Mouse (Mus musculus) forebrain, embryonic 13.5 days (tissue): Measurements from ENCODE around the gene Dpf1. TPM values are rescaled to one million over a fixed set of nuclear protein-coding genes. Genes with fewer than 3 reads are reported as not detected.

Experiments
- ATAC-seq: fragments of 200-750 bp; cut with Nextera tagmentation; 2 replicates; pipeline ENCODE4 v1.8.0; 2017
- H3K27ac ChIP-seq: fragments of 300-500 bp; sonication (generic); 2 replicates; pipeline ENCODE4 v1.5.1; 2015; ENCODE audit warnings: inconsistent platforms, mild to moderate bottlenecking, moderate library complexity
- H3K27me3 ChIP-seq: fragments of 300-500 bp; sonication (generic); 2 replicates; pipeline ENCODE4 v1.6.1; 2015; ENCODE audit warnings: mild to moderate bottlenecking, inconsistent platforms
- H3K36me3 ChIP-seq: fragments of 300-500 bp; sonication (generic); 2 replicates; pipeline ENCODE4 v1.6.1; 2015; ENCODE audit warnings: mild to moderate bottlenecking, inconsistent platforms; ENCODE audit not compliant: poor library complexity, severe bottlenecking
- H3K4me1 ChIP-seq: fragments of 300-500 bp; sonication (generic); 2 replicates; pipeline ENCODE4 v1.6.1; 2015; ENCODE audit warnings: inconsistent platforms
- H3K4me2 ChIP-seq: fragments of 300-500 bp; sonication (generic); 2 replicates; pipeline ENCODE4 v1.6.1; 2015; ENCODE audit warnings: inconsistent platforms, mild to moderate bottlenecking, moderate library complexity
- H3K4me3 ChIP-seq: fragments of 300-500 bp; sonication (generic); 2 replicates; pipeline ENCODE4 v1.5.1; 2015; ENCODE audit warnings: mild to moderate bottlenecking, inconsistent platforms
- H3K9ac ChIP-seq: fragments of 300-500 bp; sonication (generic); 2 replicates; pipeline ENCODE4 v1.6.1; 2015; ENCODE audit warnings: mild to moderate bottlenecking, inconsistent platforms
- H3K9me3 ChIP-seq: fragments of 300-500 bp; sonication (generic); replicated peaks from 2 replicates; pipeline ENCODE4 v1.6.1; 2016; ENCODE audit warnings: inconsistent platforms
- WGBS: fragments of 180-500 bp; shearing (Covaris S2); methylation state at CpG from one replicate; pipeline ENCODE4 v1.1.7; 2015; 5-methylcytosine and 5-hydroxymethylcytosine counted together
- polyA plus RNA-seq: library from polyadenylated mRNA; unstranded; fragments of >200 nt; fragmentation: Nextera tagmentation; extraction: Ambion mirVana; gene quantifications from 2 replicates; pipeline ENCODE4 v1.2.1, GENCODE M21; 2015

Gene Dpf1
- polyA plus RNA-seq, 1 experiment from 2014 or later, result 165 TPM

DNA sequence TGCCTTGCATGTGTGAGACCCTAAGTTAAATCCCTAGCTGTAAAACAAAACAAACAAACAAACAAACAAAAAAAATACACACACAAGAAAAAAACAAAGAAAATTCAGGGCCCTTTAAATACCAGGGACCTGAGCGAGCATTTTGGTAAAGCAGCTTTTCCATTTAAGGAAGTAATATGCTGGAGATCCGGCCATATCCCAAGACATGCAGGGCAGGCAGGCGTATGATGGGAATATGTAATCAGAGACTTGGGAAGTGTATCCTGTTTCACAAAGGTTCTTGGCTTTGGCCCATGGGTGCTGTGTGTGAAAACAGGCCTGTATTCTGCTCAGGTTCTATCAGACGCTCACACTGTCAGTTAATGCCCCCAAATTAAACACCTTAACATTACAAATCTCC is 26.2 kb upstream of the Dpf1 start:
- Histone ChIP-seq H3K9ac (no peak overlapping the region), H3K27me3 (peaks cover 22% of the 10 kb centered on the region), H3K4me1 (peaks cover 17% of the 10 kb centered on the region), H3K36me3 (no peaks in the 10 kb centered on the region), H3K4me2 (no peak overlapping the region), H3K9me3 (no peaks in the 10 kb centered on the region), H3K27ac (no peak overlapping the region), H3K4me3 (no peak overlapping the region)
- 93% methylated on average over 4 of the region's 4 CpGs for WGBS
- ATAC-seq, result no peak

DNA sequence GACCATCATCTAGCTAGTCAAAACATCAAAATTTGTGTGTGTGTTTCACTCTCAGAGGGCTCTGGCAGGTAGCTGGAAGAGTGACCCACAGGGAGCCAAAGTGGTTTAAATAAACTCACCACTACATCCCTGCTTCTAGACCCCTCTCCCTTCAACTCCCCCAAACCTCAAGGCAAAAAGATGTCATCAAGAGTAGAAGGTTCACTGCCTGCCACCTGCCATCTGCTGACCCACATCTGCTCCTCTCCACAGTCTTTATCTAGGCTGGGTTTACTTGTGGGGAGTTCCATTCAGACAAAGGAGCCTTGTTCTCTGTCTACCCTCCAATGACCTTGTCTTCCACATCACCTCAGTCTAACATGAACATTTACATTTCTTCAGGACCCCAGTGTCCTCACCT is 24.5 kb upstream of the Dpf1 start:
- Histone ChIP-seq H3K4me1 (peaks cover 17% of the 10 kb centered on the region), H3K9ac (no peak overlapping the region), H3K9me3 (no peaks in the 10 kb centered on the region), H3K4me2 (no peak overlapping the region), H3K27ac (no peak overlapping the region), H3K27me3 (peaks cover 27% of the 10 kb centered on the region), H3K4me3 (no peak overlapping the region), H3K36me3 (no peaks in the 10 kb centered on the region)
- no peak for ATAC-seq

DNA sequence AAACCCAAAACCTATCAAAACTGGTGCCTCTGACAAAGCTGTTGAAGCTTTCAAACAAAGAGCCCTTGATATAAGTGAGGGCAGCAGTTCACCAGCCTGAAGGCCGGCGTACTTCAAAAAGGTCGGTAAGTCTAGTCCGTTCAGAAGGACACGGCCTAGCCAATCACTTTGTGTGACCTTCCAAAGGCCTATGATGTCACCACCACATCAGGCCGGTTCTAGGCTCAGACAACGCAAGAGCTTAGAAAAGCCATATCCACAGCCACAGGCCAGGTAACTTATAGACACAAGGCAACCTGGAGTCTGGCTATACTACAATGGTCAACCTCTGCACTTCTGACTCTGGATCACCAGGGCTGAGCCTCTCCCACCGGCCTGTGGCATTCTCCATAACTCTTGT is 23.8 kb upstream of the Dpf1 start:
- Histone ChIP-seq H3K27ac (no peak overlapping the region), H3K4me3 (no peak overlapping the region), H3K4me1 (peaks cover 17% of the 10 kb centered on the region), H3K27me3 (peaks cover 31% of the 10 kb centered on the region), H3K9me3 (no peaks in the 10 kb centered on the region), H3K4me2 (no peak overlapping the region), H3K36me3 (no peaks in the 10 kb centered on the region), H3K9ac (no peak overlapping the region)
- WGBS, result 92% methylated on average over 8 of the region's 8 CpGs
- no peak for ATAC-seq

DNA sequence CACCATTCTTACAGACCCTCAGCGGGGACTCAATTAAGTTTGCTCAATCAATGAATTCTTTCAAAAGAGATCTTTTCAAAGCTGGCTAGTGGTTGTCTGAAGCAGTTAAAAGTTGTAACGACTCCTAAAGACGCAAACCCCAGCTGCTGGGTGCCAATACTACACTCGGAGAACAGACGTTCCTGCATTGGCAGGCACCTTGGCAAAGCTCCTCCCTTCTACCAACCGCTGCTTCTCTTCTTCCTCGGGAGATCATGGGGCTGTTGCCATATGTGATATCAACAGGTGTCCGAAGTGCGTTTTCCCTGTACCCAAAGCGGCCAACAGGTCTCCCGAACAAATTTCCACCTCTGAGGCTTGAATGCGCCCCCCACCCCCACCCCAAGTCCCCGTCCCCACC is 22.9 kb upstream of the Dpf1 start:
- peaks cover 36% of the 10 kb centered on the region for H3K27me3 ChIP-seq
- WGBS, result 10% methylated on average over 13 of the region's 13 CpGs
- peaks cover 17% of the 10 kb centered on the region for H3K4me1 ChIP-seq
- H3K4me3 ChIP-seq, result peak overlapping the region; percentile 57
- H3K9ac ChIP-seq, result no peak overlapping the region
- no peaks in the 10 kb centered on the region for H3K36me3 ChIP-seq
- no peaks in the 10 kb centered on the region for H3K9me3 ChIP-seq
- no peak for ATAC-seq
- H3K27ac ChIP-seq, result no peak overlapping the region
- H3K4me2 ChIP-seq, result peak overlapping the region; percentile 98

DNA sequence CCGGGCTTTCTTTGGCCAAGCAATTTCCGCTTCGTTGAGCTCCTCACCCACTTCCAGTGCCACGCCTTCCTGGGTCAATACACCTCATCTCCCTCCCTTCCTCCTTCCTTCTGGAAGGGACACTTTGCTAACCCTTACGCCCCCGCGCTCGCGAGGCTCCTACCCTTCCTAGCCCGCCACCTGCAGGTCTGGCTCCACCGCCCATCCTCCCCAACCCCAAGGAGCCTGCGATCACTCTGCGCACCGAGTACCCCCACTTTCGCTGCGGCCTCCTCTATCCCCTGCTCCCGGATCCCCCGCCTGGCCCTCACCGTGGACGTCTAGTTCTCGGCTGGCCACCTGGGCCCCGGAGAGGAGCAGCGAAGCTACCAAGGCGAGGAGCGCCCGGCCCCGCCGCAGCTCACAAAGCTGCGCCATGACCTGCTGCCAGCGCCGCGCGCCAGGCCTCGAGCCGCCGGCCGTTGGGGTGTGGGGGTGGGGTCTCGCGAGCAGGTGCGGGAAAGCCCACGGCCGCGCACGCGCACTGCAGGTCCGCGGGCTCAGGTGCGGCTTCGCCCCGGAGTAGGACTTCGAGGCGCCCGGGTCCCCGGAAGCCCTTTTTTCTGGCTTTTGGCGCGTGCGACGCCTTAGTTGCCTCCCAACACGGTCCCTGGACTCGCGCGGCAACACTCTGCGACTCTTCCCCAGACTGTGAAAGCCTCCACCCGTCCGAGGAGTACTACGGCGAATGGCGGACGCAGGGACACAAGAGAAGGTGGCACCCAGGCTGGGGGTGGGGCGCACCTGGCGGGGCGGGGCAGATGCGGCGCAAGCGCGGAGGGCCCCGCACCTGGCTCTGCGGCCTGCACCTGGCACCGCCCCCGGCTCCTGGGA is 22.3 kb upstream of the Dpf1 start, which contains the start of gene Spint2:
TSS of gene Spint2 (minus strand) at position 712 of the 873 bp plus-strand sequence.
- under 1% methylated on average over 79 of the region's 80 CpGs for WGBS
- Histone ChIP-seq H3K27me3 (peaks cover 36% of the 10 kb centered on the region), H3K4me1 (peaks cover 17% of the 10 kb centered on the region), H3K9me3 (no peaks in the 10 kb centered on the region), H3K36me3 (no peaks in the 10 kb centered on the region), H3K4me2 (peak within 1 kb of the TSS; percentile 98), H3K4me3 (peak within 1 kb of the TSS; percentile 57), H3K9ac (peak within 1 kb of the TSS; percentile 73), H3K27ac (no peak within 1 kb of the TSS)
- ATAC-seq, result peak; percentile 58

DNA sequence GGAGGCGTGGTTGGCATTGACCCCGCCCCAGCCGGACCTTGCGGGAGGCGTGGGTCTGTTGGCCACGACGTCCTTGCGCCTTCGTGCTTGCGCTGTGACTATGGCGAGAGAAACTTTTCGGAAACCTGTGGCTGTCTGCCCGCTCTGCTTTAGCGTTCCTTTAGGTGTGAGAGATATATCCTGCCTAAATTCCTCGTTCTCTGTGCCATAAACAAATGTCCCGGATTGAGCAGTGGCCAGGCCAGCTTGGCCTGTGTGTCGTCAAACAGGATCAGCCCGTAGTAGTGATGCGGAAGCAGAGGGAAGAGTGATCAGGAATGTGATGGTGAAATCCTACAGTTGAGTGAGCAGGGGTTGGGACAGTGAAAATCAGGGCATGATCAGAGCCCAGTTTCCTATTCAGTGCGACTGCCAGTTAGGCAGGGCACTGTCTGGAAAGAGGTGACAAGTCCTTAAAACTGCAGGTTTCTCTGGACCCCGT is 21.6 kb upstream of the Dpf1 start:
- ATAC-seq, result no peak
- Histone ChIP-seq H3K27ac (no peak overlapping the region), H3K4me2 (peak overlapping the region; percentile 98), H3K9ac (peak overlapping the region; percentile 73), H3K9me3 (no peaks in the 10 kb centered on the region), H3K27me3 (peaks cover 36% of the 10 kb centered on the region), H3K36me3 (no peaks in the 10 kb centered on the region), H3K4me1 (peaks cover 17% of the 10 kb centered on the region), H3K4me3 (peak overlapping the region; percentile 57)
- 10% methylated on average over 21 of the region's 21 CpGs for WGBS

DNA sequence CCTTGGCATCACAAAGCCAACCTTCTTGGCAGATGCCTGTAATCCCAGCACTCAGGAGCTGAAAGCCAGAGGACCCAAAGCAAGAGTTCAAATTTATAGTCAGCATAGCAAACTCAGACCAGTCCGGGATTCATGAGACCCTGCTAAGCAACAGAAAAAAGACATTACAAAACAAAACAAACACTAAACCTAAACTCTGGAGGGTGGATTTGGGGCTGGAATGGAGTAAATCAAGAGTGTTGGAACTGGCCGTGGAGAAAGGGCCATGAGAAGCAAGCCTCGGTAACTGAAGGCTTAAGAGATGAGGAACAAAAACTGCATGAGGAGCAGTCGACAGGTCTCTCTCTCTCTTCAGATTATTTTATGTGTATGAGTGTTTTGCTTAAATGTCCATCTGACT is 19.9 kb upstream of the Dpf1 start:
- no peak overlapping the region for H3K4me3 ChIP-seq
- WGBS, result 82% methylated on average over 4 of the region's 4 CpGs
- no peak for ATAC-seq

DNA sequence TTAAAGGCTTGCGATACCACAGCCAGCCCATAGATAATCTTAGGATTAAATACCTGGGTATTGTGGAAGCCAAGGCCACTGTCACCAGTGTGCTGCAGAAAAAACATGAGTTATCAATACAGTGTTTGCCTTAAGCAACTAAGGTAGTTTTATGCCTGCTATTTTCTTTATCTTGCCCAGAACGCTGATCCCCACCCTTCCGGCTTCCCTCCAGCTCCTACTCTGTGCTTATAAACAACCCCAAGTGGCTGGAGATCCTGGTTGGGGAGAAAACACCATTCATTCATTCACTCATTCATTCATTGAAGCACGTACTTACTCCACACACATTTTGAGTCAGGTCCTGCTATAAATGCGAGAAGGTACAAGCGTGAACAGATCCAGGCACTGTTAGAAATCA is 19.2 kb upstream of the Dpf1 start:
- H3K4me2 ChIP-seq, result no peak overlapping the region
- H3K27me3 ChIP-seq, result peaks cover 48% of the 10 kb centered on the region

More for the DNA sequence above, 19.9 kb upstream of the Dpf1 start:
- Histone ChIP-seq H3K9me3 (no peaks in the 10 kb centered on the region), H3K36me3 (no peaks in the 10 kb centered on the region), H3K27me3 (peaks cover 44% of the 10 kb centered on the region), H3K4me1 (peaks cover 20% of the 10 kb centered on the region), H3K4me2 (no peak overlapping the region), H3K9ac (no peak overlapping the region), H3K27ac (no peak overlapping the region)

DNA sequence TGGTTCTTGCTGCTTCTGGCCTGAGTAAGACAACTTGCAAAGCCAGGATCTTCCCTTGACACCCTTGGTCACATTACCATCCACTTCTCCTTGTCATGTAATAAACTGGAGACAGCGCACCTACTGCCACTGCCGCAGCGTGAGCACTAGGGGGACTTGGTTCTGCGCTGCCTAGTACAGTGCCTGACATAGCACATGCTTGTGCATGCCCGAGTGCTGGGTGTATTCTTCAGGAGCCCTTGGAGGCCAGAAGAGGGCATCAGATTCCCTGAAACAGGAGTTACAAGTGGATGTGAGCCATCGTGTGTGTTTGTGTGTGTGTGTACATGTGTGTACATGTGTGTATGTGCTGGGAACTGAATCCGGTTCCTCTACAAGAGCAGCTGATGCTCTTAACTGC is 16.3 kb upstream of the Dpf1 start:
- 85% methylated on average over 7 of the region's 7 CpGs for WGBS
- H3K9ac ChIP-seq, result no peak overlapping the region
- H3K9me3 ChIP-seq, result no peaks in the 10 kb centered on the region
- no peak overlapping the region for H3K4me2 ChIP-seq
- H3K36me3 ChIP-seq, result no peaks in the 10 kb centered on the region
- no peak overlapping the region for H3K4me3 ChIP-seq
- peaks cover 31% of the 10 kb centered on the region for H3K4me1 ChIP-seq
- H3K27me3 ChIP-seq, result peaks cover 28% of the 10 kb centered on the region
- no peak for ATAC-seq
- H3K27ac ChIP-seq, result no peak overlapping the region

More for the DNA sequence above, 19.2 kb upstream of the Dpf1 start:
- Histone ChIP-seq H3K27ac (no peak overlapping the region), H3K36me3 (no peaks in the 10 kb centered on the region), H3K4me3 (no peak overlapping the region), H3K9me3 (no peaks in the 10 kb centered on the region), H3K4me1 (peaks cover 26% of the 10 kb centered on the region), H3K9ac (no peak overlapping the region)
- ATAC-seq, result no peak
- 97% methylated on average over 6 of the region's 6 CpGs for WGBS

DNA sequence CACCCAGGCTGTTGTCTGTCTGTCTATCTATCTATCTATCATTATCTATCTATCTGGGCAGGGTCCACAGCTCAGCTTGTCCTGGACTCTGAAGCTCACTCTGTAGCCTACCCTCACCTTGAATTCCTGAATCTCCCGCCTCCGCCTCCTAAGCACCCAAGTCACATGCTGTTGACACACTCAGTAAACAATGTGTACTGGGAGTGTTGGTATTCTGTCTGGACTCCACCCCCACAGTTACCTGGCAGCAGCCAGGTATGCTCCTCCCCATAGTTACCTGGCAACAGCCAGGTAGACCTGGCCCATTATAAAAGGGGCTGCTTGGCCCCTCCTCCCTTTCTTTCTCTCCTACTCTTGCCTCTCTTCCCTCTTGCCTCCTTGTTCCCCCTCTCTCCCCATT is 15.7 kb upstream of the Dpf1 start:
- peaks cover 23% of the 10 kb centered on the region for H3K27me3 ChIP-seq

DNA sequence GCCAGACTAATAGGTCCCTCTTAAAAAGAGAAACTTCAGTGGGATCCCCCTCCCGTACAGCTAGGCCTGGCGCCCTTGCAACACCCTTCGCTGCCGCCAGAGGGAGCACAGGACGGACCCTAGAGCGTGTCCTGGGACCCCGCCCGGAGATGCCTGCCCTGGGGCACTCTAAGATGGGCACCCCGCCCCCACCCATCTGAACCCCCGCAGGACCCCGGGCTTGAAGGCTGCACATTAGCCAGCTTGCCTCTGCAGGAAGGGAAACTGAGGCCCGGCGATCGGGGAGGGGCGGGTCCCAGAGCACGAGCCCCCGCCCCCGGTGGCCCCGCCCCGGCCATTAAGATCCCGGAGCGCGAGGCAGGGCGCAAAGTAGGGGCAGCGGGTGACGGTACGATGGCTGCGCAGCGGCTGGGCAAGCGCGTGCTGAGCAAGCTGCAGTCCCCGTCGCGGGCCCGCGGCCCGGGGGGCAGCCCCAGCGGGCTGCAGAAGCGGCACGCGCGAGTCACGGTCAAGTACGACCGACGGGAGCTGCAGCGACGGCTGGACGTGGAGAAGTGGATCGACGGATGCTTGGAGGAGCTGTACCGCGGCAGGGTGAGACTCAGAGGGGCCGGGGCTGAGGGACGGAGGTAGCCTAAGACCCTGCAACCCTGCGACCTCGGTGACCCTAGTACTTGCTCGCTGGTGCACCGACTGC is 14.7 kb upstream of the Dpf1 start, which contains the start of gene Ppp1r14a:
TSS of gene Ppp1r14a (plus strand) at position 367 of the 697 bp plus-strand sequence.
- 1% methylated on average over 58 of the region's 59 CpGs for WGBS
- Histone ChIP-seq H3K4me3 (peak within 1 kb of the TSS; percentile 53), H3K9me3 (no peaks in the 10 kb centered on the region), H3K4me2 (peak within 1 kb of the TSS; percentile 90), H3K9ac (peak within 1 kb of the TSS; percentile 69), H3K36me3 (no peaks in the 10 kb centered on the region), H3K4me1 (peaks cover 47% of the 10 kb centered on the region), H3K27ac (peak within 1 kb of the TSS; percentile 44), H3K27me3 (peaks cover 23% of the 10 kb centered on the region)
- peak; percentile 43; the same call in 1 of the 2 replicates for ATAC-seq

More for the DNA sequence above, 15.7 kb upstream of the Dpf1 start:
- Histone ChIP-seq H3K4me1 (peaks cover 37% of the 10 kb centered on the region), H3K27ac (no peak overlapping the region), H3K9me3 (no peaks in the 10 kb centered on the region), H3K9ac (no peak overlapping the region), H3K36me3 (no peaks in the 10 kb centered on the region), H3K4me2 (no peak overlapping the region), H3K4me3 (no peak overlapping the region)
- WGBS, result 83% methylated on average over 2 of the region's 2 CpGs
- no peak for ATAC-seq

DNA sequence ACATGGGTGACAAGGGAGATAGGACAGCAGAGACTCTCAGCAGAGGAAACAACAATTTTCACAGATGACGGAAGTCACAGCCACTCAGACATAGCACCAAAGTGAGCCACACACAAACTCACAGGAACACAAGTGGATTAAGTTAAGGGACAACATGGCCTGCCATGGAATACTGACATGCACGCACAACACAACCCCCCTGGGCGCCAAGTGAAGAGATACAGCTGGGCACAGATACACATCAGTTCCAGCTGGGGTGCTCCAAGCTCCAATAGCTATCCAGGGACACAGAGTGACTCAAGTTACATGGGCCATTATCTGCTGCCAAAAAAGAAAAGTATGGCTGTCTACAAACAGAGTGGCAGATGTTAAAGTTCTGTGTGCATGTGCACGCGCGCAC is 13.9 kb upstream of the Dpf1 start:
- H3K4me2 ChIP-seq, result peak overlapping the region; percentile 90
- H3K4me3 ChIP-seq, result peak overlapping the region; percentile 53
- H3K4me1 ChIP-seq, result peaks cover 51% of the 10 kb centered on the region
- no peak for ATAC-seq
- peak overlapping the region; percentile 44 for H3K27ac ChIP-seq
- no peaks in the 10 kb centered on the region for H3K36me3 ChIP-seq
- peak overlapping the region; percentile 69; the same call in 1 of the 2 replicates for H3K9ac ChIP-seq
- H3K27me3 ChIP-seq, result peaks cover 19% of the 10 kb centered on the region
- no peaks in the 10 kb centered on the region for H3K9me3 ChIP-seq
- WGBS, result 87% methylated on average over 6 of the region's 6 CpGs
